In genomic region chr4:81628496-81628828, GRCm38 (mm10) we compare ENCODE assay signal across 30 mouse cellular contexts.
DNase-seq lines count a peak whose midpoint lies in the region; ATAC-seq and TF ChIP-seq lines count a peak whose summit lies in the region.
"Had no signal": no experiment of that assay in that cellular context is flagged by ENCODE, and none has a peak within 500 bp of the region (broad histone marks: within the 10 kb centered on the region; RNA-seq: fewer than 3 reads in every experiment).

No protein-coding gene starts in this region.

- DNase-seq in neural tube, embryonic 11.5 days (ENCODE audit: low spot score): peak; percentile 15
- peak; percentile 9 for DNase-seq in ES-E14 (ENCODE audit: low read depth, low spot score)
- DNase-seq in ZHBTc4 (ENCODE audit: low read depth, low spot score): peak; percentile 57
- no peak for DNase-seq in midbrain, embryonic 14.5 days
- DNase-seq in lung, postnatal 0 days (ENCODE audit: low spot score): no peak
- DNase-seq: adrenal gland, adult 8-10 months; adrenal gland, postnatal 25 days; cerebellum, adult 11-12 months; cerebellum, adult 8-10 months; cerebellum, postnatal 10 days; cerebellum, postnatal 36 days; gastrocnemius, postnatal 10 days; gastrocnemius, postnatal 36 days; heart, adult 2 months; heart, postnatal 14 days; heart, postnatal 4 days had no signal

- ATAC-seq in neural tube, embryonic 11.5 days (ENCODE audit: insufficient read depth, low FRiP score, low TSS enrichment): no peak
- ATAC-seq in neural tube, embryonic 15.5 days (ENCODE audit: low FRiP score): no peak
- ATAC-seq in midbrain, embryonic 14.5 days (ENCODE audit: low FRiP score, low TSS enrichment): no peak
- no peak for ATAC-seq in lung, postnatal 0 days
- ATAC-seq: activated CD4-positive, CD25-positive, alpha-beta regulatory T cell, adult 4 months; CD4-positive, CD25-positive, alpha-beta regulatory T cell, adult 4 months; forebrain, embryonic 13.5 days; forebrain, embryonic 16.5 days; hindbrain, postnatal 0 days; inflammation-experienced regulatory T-cells, adult 6 months; Patski had no signal

- H3K9ac ChIP-seq in neural tube, embryonic 11.5 days (ENCODE audit: low read length): no peak overlapping the region
- no peak overlapping the region for H3K9ac ChIP-seq in neural tube, embryonic 15.5 days (replicated peaks)
- no peak overlapping the region for H3K9ac ChIP-seq in ES-E14 (ENCODE audit: insufficient read depth, low read depth, low read length, poor library complexity, severe bottlenecking)
- H3K9ac ChIP-seq in midbrain, embryonic 14.5 days (replicated peaks; ENCODE audit: low read length): no peak overlapping the region
- no peak overlapping the region for H3K9ac ChIP-seq in lung, postnatal 0 days (replicated peaks; ENCODE audit: low read depth)
- H3K9ac ChIP-seq: embryonic facial prominence, embryonic 13.5 days; forebrain, embryonic 13.5 days; heart, embryonic 13.5 days; hindbrain, embryonic 14.5 days had no signal

- no peaks in the 10 kb centered on the region for H3K9me3 ChIP-seq in neural tube, embryonic 11.5 days (ENCODE audit: control insufficient read depth, low read length)
- H3K9me3 ChIP-seq in neural tube, embryonic 15.5 days (replicated peaks): no peaks in the 10 kb centered on the region
- no peaks in the 10 kb centered on the region for H3K9me3 ChIP-seq in ES-E14 (ENCODE audit: control insufficient read depth, insufficient read depth, low read depth, low read length)
- H3K9me3 ChIP-seq in midbrain, embryonic 14.5 days (ENCODE audit: control insufficient read depth, low read length): no peaks in the 10 kb centered on the region
- no peaks in the 10 kb centered on the region for H3K9me3 ChIP-seq in lung, postnatal 0 days (ENCODE audit: low read length)
- H3K9me3 ChIP-seq: embryonic facial prominence, embryonic 13.5 days; forebrain, embryonic 10.5 days; forebrain, embryonic 13.5 days; heart, embryonic 10.5 days; heart, embryonic 13.5 days had no signal

- no peak for TF ChIP-seq EP300 in lung, postnatal 0 days (IDR thresholded peaks at IDR 0.05)

- 27% methylated on average over 3 of the region's 3 CpGs for WGBS in neural tube, embryonic 11.5 days
- WGBS in neural tube, embryonic 15.5 days: 22% methylated on average over 3 of the region's 3 CpGs
- WGBS in midbrain, embryonic 14.5 days: 51% methylated on average over 3 of the region's 3 CpGs
- WGBS in lung, postnatal 0 days: 76% methylated on average over 3 of the region's 3 CpGs

- H3K4me1 ChIP-seq in neural tube, embryonic 11.5 days (ENCODE audit: control insufficient read depth, insufficient read depth, low read length): no peaks in the 10 kb centered on the region
- H3K4me1 ChIP-seq in neural tube, embryonic 15.5 days: peaks cover 12% of the 10 kb centered on the region; the same call in 1 of the 2 replicates
- peaks cover 0 to 2% of the 10 kb centered on the region in 2 experiments; a peak in 1 of 4 replicates for H3K4me1 ChIP-seq in ES-E14 (ENCODE audit: control insufficient read depth in 2 of 2, insufficient read depth in 2 of 2, low read length in 2 of 2, poor library complexity in 1 of 2)
- no peaks in the 10 kb centered on the region for H3K4me1 ChIP-seq in midbrain, embryonic 14.5 days (ENCODE audit: control insufficient read depth, insufficient read depth, low read length)
- no peaks in the 10 kb centered on the region for H3K4me1 ChIP-seq in lung, postnatal 0 days (ENCODE audit: insufficient read depth, low read depth, low read length)
- H3K4me1 ChIP-seq: heart, embryonic 10.5 days had no signal

- no peaks in the 10 kb centered on the region for H3K27me3 ChIP-seq in neural tube, embryonic 11.5 days (ENCODE audit: control insufficient read depth, insufficient read depth, low read length)
- H3K27me3 ChIP-seq in neural tube, embryonic 15.5 days (replicated peaks): no peaks in the 10 kb centered on the region
- no peaks in the 10 kb centered on the region for H3K27me3 ChIP-seq in midbrain, embryonic 14.5 days (ENCODE audit: control insufficient read depth, insufficient read depth, low read length)
- H3K27me3 ChIP-seq in lung, postnatal 0 days (replicated peaks; ENCODE audit: insufficient read depth, low read length): no peaks in the 10 kb centered on the region
- H3K27me3 ChIP-seq: embryonic facial prominence, embryonic 13.5 days; forebrain, embryonic 13.5 days; heart, embryonic 13.5 days; Patski had no signal

- no peaks in the 10 kb centered on the region for H3K36me3 ChIP-seq in neural tube, embryonic 11.5 days (ENCODE audit: control insufficient read depth, insufficient read depth, low read length)
- H3K36me3 ChIP-seq in neural tube, embryonic 15.5 days: no peaks in the 10 kb centered on the region
- H3K36me3 ChIP-seq in ES-E14 (ENCODE audit: control insufficient read depth, insufficient read depth, low read length, poor library complexity, severe bottlenecking): no peaks in the 10 kb centered on the region
- H3K36me3 ChIP-seq in midbrain, embryonic 14.5 days (ENCODE audit: control insufficient read depth, insufficient read depth, low read length): no peaks in the 10 kb centered on the region
- H3K36me3 ChIP-seq in lung, postnatal 0 days (ENCODE audit: insufficient read depth, low read length): no peaks in the 10 kb centered on the region
- H3K36me3 ChIP-seq: embryonic facial prominence, embryonic 13.5 days; forebrain, embryonic 10.5 days; G1E; heart, embryonic 10.5 days; heart, embryonic 13.5 days had no signal

- no peak overlapping the region for H3K4me3 ChIP-seq in neural tube, embryonic 11.5 days (ENCODE audit: low read depth, low read length)
- no peak overlapping the region for H3K4me3 ChIP-seq in neural tube, embryonic 15.5 days (replicated peaks)
- no peak overlapping the region for H3K4me3 ChIP-seq in ES-E14 (ENCODE audit: insufficient read depth in 1 of 2, low read depth in 1 of 2, low read length in 2 of 2, poor library complexity in 1 of 2, severe bottlenecking in 1 of 2)
- H3K4me3 ChIP-seq in midbrain, embryonic 14.5 days (replicated peaks; ENCODE audit: low read depth, low read length): no peak overlapping the region
- no peak overlapping the region for H3K4me3 ChIP-seq in lung, postnatal 0 days (ENCODE audit: low read depth, low read length)
- H3K4me3 ChIP-seq: embryonic facial prominence, embryonic 13.5 days; forebrain, embryonic 10.5 days; forebrain, embryonic 13.5 days; heart, adult 2 months; heart, embryonic 10.5 days; heart, embryonic 13.5 days had no signal

- H3K27ac ChIP-seq in neural tube, embryonic 11.5 days (ENCODE audit: low read depth, low read length): no peak overlapping the region
- H3K27ac ChIP-seq in neural tube, embryonic 15.5 days (replicated peaks): no peak overlapping the region
- no peak overlapping the region for H3K27ac ChIP-seq in ES-E14 (ENCODE audit: insufficient read depth, low read depth, low read length, poor library complexity, severe bottlenecking)
- no peak overlapping the region for H3K27ac ChIP-seq in midbrain, embryonic 14.5 days (replicated peaks; ENCODE audit: low read depth, low read length)
- no peak overlapping the region for H3K27ac ChIP-seq in lung, postnatal 0 days (ENCODE audit: low read length)
- H3K27ac ChIP-seq: embryonic facial prominence, embryonic 13.5 days; forebrain, embryonic 10.5 days; forebrain, embryonic 13.5 days; heart, adult 2 months; heart, embryonic 10.5 days; heart, embryonic 13.5 days; hindbrain, embryonic 14.5 days; hindbrain, postnatal 0 days had no signal

- TF ChIP-seq CTCF in lung, postnatal 0 days (IDR thresholded peaks at IDR 0.05): no peak

- H3K4me2 ChIP-seq in neural tube, embryonic 11.5 days (ENCODE audit: low read depth): no peak overlapping the region
- no peak overlapping the region for H3K4me2 ChIP-seq in neural tube, embryonic 15.5 days
- H3K4me2 ChIP-seq in midbrain, embryonic 14.5 days (ENCODE audit: low read length): no peak overlapping the region
- H3K4me2 ChIP-seq in lung, postnatal 0 days (replicated peaks; ENCODE audit: low read depth, low read length): no peak overlapping the region
- H3K4me2 ChIP-seq: embryonic facial prominence, embryonic 13.5 days; forebrain, embryonic 13.5 days; heart, embryonic 13.5 days; hindbrain, embryonic 14.5 days had no signal

- in situ Hi-C loops in ES-E14 (cut with MboI; ENCODE audit: low sequenced_read_pairs in 2 of 2, unreplicated experiment in 2 of 2): no loop called here

TF ChIP-seq in ES-E14, 5 proteins besides CTCF, POLR2A, EP300 and RAD21:
- no peak for TF ChIP-seq HCFC1 (IDR thresholded peaks at IDR 0.05; ENCODE audit: borderline replicate concordance, insufficient read depth, low read length)
- no peak; the same call in 1 of the 2 replicates for TF ChIP-seq CHD2 (IDR thresholded peaks at IDR 0.05; ENCODE audit: low read depth, low read length)
- no peak for TF ChIP-seq ZNF384 (IDR thresholded peaks at IDR 0.05; ENCODE audit: low read depth, low read length)
- TF ChIP-seq ZC3H11A (IDR thresholded peaks at IDR 0.05; ENCODE audit: borderline replicate concordance, low read depth, low read length): no peak
- no peak for TF ChIP-seq MAFK (IDR thresholded peaks at IDR 0.05; ENCODE audit: insufficient read depth, low read depth, low read length)

Comparison
In these comparisons a context has a peak if more than half of its experiments do, and no peak if none do; other contexts are left out.
1. DNase-seq: peak in neural tube, embryonic 11.5 days (single experiment), ES-E14 (single experiment) and ZHBTc4 (single experiment); none in midbrain, embryonic 14.5 days (single experiment) and lung, postnatal 0 days (single experiment).